Mouse (Mus musculus): ENCODE data around the gene Coch.
"Not testable (repeated sequence)": the region's sequence is repeated elsewhere in the genome, so short reads cannot be mapped to it uniquely, and the experiment has no call there.

The Coch gene

GRCm38 (mm10) chr12:51636689-51637470 lies 43.7 kb downstream of the Coch start:
- in situ Hi-C loops (cut with MboI, MseI), result no loop called here

GRCm38 (mm10) chr12:51641871-51642270 lies 48.7 kb downstream of the Coch start:
- in situ Hi-C loops (cut with MboI, MseI), result no loop called here

- in situ Hi-C loops (cut with MboI, MseI), result not testable (repeated sequence)
These were observed 56.3 kb downstream of the Coch start for GRCm38 (mm10) chr12:51649401-51649800.

Measured in T-helper 1 cell (primary cell).